Mouse (Mus musculus) cerebellum, postnatal 36 days (tissue): ENCODE measurements around the gene A930033H14Rik.

Source experiments
- DNase-seq, 2 experiments: peaks; one replicate each; pipeline ENCODE4 v3.0.0; 2021 to 2022; ENCODE audit warnings: mixed read lengths in 2 of 2

The A930033H14Rik gene

DNA sequence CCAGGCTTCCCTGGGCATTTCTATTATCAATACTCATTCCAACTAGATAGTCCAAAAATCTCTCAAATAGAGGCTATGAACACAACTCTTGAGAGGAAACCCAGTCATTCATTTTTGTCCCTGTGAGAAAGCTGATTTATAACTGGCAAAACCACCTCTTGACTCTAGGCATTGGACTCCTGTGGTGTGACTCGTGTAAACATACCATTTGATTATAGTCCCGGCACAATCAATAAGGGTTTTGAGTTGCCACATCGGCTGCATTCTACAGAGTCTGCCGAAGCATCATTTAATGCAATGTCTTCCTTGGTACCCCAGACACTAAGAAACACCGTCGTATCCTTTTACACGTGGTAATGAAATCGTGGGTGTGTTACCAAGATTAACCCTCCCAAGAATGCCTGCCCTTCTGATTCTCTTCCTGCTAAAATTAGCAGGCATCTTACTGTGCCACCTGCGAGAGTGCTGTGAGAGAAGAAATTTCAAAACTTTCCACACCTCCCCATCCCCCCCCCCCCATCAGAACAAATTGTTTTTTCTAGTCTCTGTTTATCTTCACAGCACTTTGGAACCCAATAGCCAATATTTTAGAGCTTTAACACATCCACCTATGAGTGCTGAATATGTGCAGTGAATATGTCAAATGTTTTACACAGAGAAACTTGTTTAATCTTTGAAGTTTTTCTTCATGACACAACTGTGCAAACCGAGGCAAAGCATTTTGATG is 22.3 kb downstream of the A930033H14Rik start:
- no peak for DNase-seq

DNA sequence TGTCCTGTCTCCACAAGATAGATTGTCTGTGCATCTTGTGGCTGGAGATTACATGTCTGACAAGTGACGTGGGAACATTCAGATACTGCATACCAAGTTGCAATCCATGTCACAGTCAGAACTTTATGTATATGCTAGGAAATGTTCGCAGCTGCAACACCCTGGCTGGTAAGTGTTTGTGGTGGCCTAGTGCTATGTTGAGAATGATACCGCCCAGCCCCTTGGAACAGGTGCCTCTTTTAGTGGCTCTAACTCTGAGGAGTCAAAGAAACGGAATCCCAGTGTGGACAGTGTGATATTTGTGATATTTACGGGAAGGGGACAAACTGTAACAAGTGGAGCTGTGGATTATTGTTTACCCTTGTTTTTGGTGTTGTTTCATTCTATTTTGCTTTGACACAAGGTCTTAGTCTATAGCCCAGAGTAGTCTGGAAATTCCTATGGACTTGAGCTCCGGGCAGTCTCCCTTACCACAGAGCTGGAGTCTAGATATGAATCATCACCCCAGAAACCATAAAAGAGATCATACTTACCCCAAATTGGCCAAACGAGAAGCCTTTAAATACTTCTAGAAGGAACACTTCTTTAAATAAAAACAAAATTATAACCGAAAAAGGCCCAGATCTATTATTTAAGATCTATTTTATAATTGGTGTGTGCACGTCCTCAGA is 25.0 kb downstream of the A930033H14Rik start:
- no peak for DNase-seq

DNA sequence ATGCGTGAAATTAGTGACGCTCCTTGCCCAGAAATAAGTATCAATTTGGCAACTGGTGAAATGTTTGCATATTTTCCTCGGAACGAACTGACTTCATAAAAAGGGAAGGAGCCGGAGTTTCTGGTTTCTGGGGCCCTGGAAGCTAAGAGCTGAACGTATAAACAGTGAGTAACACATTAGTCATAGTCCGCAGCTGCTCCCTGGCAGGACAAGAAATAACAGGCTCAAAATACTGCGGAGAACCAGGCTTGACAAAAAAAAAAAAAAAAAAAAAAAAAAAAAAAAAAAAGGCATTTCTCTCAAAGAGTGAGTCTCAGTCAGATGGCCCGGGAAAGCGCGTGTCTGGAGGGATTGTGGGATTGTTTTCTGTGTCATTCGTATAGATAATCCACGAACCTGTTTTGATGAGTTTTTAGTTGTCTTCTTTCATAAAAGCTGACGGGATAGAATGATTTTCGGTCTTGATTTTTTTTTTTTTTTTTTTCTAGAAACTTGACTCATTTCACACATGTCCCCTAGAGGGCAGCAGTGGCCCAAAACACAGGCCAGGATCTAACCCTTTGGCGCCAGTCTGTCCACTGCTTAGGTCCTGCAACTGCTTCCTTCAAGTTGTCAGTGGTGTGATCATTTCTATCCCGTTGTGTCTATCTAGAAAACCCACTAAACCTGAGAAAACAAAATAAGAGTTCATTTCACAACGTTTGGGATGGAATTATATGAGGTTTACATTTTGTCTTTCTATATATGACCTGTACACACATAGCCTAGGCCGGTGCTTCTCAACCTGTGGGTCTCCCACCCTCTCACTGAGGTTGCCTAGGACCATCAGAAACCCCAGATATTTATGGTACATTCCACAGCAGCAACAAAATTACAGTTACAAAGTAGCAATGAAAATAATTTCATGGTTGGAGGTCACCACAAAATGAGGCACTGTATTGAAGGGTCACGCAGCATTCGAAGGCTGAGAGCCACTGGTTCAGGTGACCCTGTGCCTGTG is 26.7 kb downstream of the A930033H14Rik start:
- peak; percentile 62 to 74 for DNase-seq

DNA sequence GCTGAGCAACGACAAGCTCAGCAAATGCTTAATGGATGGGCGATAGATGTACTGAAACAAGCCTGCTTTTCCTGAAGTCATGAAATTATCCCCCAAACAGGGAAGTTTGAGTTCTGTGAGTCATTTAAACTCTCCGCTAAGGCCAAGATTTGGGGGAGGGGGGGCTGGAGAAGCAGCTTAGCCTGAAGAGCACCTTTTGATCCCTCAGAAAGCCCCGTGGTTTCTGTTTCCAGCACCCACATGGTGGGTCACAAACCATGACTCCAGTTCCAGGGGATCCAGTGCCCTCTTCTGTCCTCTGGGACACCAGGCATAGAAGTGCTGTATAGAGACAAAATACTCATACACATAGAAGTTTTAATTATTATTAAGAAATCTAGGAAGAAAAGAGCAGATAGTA is 27.5 kb downstream of the A930033H14Rik start:
- no peak for DNase-seq

DNA sequence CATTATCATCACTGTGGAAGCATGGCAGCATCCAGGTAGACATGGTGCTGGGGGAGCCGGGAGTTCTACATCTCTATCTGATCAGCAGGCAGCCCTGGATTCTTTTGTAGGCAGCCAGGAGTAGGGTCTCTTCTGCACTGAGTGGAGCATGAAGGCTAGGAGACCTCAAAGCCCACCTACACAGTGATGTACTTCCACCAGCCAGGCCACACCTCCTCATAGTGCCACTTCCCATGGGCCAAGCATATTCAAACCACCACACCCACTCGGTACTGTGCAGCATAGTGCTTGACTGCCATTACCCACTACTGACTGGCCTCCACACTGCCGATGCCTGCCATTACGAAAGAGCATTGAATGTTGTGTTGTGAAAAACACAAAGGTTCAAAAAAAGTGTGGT is 28.0 kb downstream of the A930033H14Rik start:
- DNase-seq, result no peak

DNA sequence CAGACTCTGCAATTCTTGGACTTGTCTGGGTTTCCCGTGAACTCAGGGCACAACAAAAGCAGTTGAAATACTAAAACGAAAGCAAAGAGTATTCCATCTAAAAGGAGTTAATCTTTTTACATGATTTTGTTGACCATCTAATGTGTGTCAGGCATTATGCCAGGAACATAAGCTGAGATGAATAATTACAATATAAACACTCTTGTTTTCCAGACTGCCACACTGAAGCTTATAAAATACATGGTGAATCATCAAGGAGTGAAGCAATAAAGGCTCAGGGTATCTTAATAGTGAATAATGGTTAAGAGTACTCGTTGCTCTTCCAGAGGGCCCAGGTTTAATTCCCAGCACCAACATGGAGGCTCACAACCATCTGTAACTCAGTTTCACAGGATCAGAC is 31.9 kb downstream of the A930033H14Rik start:
- DNase-seq, result no peak

DNA sequence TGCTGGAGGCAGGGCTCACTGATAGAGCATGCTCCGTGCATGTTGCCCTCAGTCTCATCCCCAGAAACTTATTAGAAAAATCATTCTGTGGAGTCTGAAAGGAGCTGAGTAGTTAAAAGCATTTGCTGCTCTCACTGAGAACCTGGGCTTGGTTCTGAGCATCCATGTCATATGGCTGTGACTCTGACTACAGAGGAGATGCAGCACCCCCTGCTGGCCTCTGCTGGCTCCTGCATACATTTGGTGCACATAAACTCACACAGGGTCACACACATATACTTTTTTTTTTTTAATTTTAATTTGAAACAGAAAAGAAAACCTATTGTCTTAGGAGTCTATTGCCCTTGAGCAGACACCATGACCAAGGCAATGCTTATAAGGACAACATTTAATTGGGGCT is 33.6 kb downstream of the A930033H14Rik start:
- no peak for DNase-seq

DNA sequence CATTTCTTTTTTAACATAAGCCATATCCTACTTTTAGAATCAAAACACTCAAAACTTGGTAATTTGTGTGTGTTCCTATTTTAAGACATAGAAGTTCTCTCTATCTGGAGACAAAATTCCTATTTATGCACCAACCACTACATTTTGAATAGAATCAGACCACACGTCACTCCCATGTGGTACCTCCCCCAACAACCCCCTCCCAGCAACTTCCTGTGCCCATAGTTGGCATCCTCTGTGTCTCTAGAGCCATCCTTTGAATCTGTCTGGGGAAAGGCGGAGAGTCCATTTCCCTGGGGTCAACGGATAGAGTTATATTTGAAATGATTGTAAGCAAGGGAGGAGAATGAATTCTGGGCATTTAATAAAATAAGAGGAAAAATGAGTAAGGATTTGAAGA is 36.8 kb downstream of the A930033H14Rik start:
- no peak for DNase-seq

DNA sequence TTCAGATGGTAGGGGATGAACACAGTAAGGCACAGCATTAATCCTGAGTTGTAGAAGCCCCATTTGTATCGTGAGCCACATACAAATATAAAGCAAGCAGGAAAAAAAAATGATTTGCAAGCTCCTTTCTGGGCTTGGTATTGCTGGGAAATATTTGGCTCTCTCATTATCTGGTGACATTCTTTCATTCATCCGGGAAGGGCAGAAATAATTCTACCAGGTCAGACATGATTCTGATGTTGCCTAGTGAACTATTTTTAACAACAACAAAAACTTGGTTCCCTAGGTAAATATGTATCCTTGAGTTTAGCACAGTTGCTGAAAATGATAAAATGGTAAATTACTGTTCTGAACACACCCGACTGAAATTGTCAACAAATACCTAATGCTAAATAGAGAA is 40.5 kb downstream of the A930033H14Rik start:
- no peak for DNase-seq

DNA sequence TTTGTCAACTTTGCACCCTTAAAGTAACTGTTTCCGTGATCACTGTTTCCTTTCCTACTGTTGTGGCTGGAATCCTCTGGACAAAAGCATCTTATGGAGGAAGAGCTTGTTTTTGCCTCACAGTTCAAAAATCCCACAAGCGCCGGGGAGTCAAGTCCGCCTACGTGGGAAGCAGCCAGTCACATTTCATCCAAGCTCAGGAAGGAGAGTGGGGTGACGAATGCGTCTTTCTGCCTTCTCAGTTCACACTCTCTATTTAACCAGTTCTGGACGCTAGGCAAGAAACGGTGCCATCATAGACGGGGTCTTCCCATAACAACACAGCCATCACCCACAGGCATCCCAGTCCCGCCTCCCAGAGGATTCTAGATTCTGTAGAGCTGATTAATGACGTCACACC is 46.4 kb downstream of the A930033H14Rik start:
- no peak for DNase-seq

DNA sequence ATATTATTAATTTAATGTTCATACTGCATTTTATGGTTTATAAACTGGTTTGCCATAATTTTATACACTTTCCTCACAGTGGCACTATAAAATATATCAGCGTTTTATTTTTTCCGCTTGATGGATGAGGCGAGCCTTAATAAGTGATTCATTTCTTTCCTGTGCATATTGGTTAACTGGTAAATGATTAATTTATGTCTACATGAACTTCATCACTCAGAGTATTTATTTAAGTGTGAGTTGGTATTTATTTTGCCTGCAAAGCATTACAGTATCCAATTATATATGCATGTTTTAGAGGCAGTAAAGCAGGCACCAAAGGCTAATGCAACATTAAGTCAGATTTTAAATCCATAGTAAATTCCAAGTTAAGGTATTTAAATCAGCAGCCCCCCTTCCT is 47.1 kb downstream of the A930033H14Rik start:
- DNase-seq, result no peak

DNA sequence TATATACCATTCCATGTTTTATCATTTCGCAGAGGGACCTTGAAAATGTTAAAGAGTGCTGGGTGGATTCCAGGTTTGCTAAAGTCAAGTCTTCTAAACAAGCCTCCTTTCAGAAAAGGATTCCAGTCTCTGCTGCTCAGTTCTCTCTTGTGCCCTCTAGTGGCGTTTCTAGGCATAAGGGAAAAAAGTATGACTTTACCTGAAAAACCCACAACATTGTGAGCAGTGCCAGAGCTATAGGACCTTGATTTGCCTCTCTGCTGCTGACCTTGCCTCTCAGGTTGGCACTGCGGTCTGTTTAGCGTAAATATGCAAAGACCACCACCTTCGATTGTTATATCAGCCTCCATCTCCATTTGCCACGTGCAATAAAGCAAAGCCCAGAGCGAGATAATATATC is 47.8 kb downstream of the A930033H14Rik start:
- DNase-seq, result no peak

DNA sequence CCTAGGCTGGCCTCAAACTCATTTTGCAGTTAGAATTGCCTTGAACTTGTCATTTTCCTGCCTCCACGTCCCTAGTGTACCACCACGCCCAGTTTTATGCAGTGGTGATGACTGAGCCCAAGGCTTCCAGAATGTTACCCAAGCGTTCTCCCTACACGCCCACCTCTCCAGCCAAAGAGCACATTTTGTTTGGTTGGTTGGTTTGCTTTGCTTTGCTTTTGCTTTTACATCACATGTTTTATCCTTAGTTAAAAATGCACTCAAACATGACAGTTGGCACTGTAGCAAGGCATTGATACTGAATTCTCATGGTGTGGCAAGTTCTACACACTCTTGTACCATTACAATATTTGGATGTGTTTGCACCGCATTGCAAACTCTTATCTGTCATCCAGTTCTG is 49.7 kb downstream of the A930033H14Rik start:
- DNase-seq, result no peak

DNA sequence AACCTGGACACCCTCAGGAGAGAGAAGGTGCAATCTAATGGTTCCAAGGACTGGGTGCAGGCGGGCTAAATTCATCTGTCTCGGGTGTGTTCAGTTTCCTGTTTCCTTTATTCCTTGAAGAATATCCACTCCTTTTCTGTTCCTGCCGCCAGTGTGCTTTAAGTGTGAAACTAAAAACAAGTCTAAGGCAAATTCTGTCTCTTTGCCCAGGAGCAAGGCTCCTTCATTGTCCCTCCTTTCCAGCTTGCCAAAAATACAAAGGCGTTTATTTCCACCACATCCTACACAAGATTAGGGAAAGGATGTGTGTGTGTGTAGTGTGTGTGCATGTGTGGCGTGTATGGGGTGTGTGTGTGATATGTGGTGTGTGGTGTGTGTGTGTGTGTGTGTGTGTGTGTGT is 50.3 kb downstream of the A930033H14Rik start:
- DNase-seq, result no peak

DNA sequence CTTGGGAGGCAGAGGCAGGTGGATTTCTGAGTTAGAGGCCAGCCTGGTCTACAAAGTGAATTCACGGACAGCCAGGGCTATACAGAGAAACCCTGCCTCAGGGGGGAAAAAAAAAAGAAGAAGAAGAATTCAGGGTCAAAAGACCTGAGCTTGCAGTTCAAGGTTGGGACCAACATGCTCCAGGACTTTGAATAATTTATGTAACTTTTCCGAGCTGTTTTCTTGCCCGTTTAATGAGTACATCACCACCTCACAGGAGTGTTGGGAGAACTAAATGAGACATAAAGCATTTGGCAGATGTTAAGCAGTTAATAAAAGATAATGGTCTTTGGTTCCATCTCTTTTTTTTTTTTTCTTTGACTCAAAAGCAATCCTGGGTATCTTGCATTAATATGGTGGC is 51.4 kb downstream of the A930033H14Rik start:
- DNase-seq, result no peak

DNA sequence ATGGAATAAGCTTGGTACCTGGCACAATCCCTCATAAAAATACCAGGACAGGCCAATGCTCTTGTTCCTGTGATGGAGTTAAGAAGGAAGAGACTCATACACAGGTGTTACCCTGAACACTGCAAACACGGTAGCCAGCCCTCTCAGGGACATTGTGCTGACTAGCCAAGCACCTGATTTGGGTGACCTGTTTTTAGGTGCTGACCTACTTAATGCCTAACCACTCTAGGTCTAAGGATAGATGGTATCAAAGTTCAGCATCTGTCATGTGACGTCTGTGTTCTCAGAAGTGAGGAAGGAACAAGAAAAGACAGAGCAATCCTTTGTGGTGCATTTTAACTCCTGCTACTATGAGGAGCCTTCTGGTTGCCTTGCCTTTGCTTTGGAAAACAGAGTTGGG is 52.0 kb downstream of the A930033H14Rik start:
- no peak for DNase-seq
